Mouse (Mus musculus) testis, adult 2 months (tissue): ENCODE measurements around the gene Large1. TPM values are rescaled to one million over a fixed set of nuclear protein-coding genes. Genes with fewer than 3 reads are reported as not detected.

Source experiments
- H3K27ac ChIP-seq: fragments of 200-500 bp; 2 replicates; pipeline ENCODE4 v1.5.1; 2012; ENCODE audit warnings: low read depth, low read length; ENCODE audit not compliant: control insufficient read depth, insufficient read depth
- H3K27me3 ChIP-seq: fragments of 200-500 bp; 2 replicates; pipeline ENCODE4 v1.6.1; 2012; ENCODE audit warnings: mild to moderate bottlenecking, low read length, moderate library complexity; ENCODE audit not compliant: control insufficient read depth, insufficient read depth
- H3K36me3 ChIP-seq: fragments of 200-500 bp; 2 replicates; pipeline ENCODE4 v1.6.1; 2012; ENCODE audit warnings: mild to moderate bottlenecking, low read length; ENCODE audit not compliant: control insufficient read depth, insufficient read depth
- H3K4me1 ChIP-seq: fragments of 200-500 bp; 2 replicates; pipeline ENCODE4 v1.6.1; 2012; ENCODE audit warnings: low read length; ENCODE audit not compliant: control insufficient read depth, insufficient read depth
- H3K4me3 ChIP-seq: fragments of 200-500 bp; 2 replicates; pipeline ENCODE4 v1.5.1; 2012; ENCODE audit warnings: low read depth, mild to moderate bottlenecking, low read length, moderate library complexity, mixed read lengths; ENCODE audit not compliant: control insufficient read depth
- CTCF ChIP-seq: fragments of 200-500 bp; IDR thresholded peaks from 2 replicates; pipeline ENCODE4 v1.5.1; 2012; ENCODE audit warnings: low read depth, mild to moderate bottlenecking, inconsistent platforms, low read length, moderate library complexity; ENCODE audit not compliant: control insufficient read depth, insufficient read depth, insufficient replicate concordance
- POLR2A ChIP-seq: fragments of 200-500 bp; IDR thresholded peaks from 2 replicates; pipeline ENCODE4 v1.6.1; 2012; ENCODE audit warnings: low read depth, mild to moderate bottlenecking, inconsistent platforms, low read length, moderate library complexity; ENCODE audit not compliant: control insufficient read depth
- polyA plus RNA-seq: library from polyadenylated mRNA; depleted of rRNA; stranded (reverse); fragments of >200 nt; gene quantifications from 2 replicates; pipeline ENCODE4 v1.2.3, GENCODE M21; 2012

Large1 gene
- polyA plus RNA-seq, 1 experiment: 2.0 TPM

DNA sequence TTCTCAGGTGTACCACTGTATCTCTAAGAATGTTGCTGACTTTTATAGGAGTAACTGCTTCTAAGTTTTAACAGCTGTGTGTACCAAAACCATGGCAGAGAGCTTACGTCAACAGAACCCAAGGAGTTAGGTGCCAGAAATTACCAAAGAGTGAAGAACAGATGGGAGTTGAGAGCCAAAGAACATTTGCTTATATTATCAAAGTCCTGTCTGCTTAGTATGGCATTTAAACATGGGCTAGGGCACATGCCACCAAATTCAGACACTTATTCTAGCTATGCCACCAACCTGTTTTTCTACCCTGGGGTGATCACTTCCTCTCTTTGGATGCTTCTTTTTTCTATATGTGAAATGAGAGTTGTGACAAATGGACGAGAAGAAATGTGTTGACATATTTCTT lies 479.9 kb downstream of the Large1 start:
- no peaks in the 10 kb centered on the region for H3K4me1 ChIP-seq
- no peak overlapping the region for H3K4me3 ChIP-seq
- TF ChIP-seq POLR2A (no peak), CTCF (no peak)
- no peaks in the 10 kb centered on the region for H3K36me3 ChIP-seq
- H3K27ac ChIP-seq: no peak overlapping the region
- no peaks in the 10 kb centered on the region for H3K27me3 ChIP-seq

DNA sequence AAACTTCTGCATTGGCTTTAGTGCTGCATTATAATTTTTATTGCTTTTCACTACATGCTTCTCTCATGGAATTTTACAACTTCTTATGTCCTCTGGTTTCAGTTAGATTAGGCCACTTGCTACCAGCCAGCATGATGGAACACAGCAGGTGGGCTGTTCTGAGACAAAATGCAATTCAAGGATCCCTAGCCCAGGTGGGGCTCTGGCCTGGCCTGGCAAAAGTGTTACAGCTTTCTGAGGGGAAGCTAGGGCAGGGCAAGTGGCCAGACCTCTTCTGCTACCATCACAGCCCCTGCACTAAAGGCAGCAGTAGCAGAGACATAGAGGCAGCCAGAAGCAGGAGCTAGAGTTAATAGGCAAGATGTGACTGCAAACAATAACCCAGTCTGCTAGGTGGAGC lies 506.5 kb downstream of the Large1 start:
- no peak for TF ChIP-seq CTCF
- no peak for TF ChIP-seq POLR2A
- Histone ChIP-seq H3K4me3 (no peak overlapping the region), H3K27ac (no peak overlapping the region), H3K4me1 (no peaks in the 10 kb centered on the region), H3K27me3 (no peaks in the 10 kb centered on the region), H3K36me3 (no peaks in the 10 kb centered on the region)

DNA sequence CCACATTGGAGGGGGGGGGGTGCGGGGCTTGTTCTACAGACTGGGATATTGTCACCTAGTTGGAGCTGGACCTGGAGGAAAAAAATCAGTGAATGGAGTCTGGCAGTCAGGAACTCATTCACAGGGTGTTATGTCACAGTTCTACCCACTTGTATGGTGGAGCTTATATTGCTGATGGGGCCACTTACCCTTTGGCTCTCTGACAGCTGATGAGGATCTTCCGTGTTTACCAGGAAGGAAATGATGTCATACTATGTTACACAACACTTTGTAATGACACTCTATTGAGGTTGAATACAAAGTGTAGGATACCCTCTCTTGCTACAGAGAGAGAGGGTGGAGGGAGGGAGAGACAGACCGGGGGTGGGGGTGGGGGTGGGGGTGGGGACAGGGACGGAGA lies 517.5 kb downstream of the Large1 start:
- no peak overlapping the region for H3K4me3 ChIP-seq
- H3K27ac ChIP-seq: no peak overlapping the region
- TF ChIP-seq POLR2A (no peak), CTCF (no peak)
- H3K4me1 ChIP-seq: no peaks in the 10 kb centered on the region
- H3K36me3 ChIP-seq: no peaks in the 10 kb centered on the region
- H3K27me3 ChIP-seq: no peaks in the 10 kb centered on the region

DNA sequence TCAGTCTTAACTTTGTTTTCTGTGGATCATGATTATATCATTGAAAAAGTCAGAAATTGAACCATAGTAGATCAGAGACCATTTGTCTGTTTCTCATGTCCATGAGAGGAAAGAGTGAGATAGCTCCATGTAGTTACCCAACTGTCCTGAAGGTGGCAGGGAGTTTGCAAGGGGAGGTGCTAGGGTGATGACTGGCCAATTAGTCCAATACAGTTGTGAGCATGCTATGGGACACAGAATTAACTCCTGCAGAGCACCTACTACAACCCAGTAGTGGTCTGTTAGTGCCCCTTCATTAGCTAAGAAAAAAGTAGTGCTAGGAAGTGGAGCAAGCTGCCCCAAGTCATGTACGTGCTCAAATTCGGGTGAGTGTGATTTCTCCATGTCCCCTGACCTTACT lies 520.2 kb downstream of the Large1 start:
- Histone ChIP-seq H3K4me3 (no peak overlapping the region), H3K4me1 (no peaks in the 10 kb centered on the region), H3K36me3 (no peaks in the 10 kb centered on the region), H3K27ac (no peak overlapping the region), H3K27me3 (no peaks in the 10 kb centered on the region)
- TF ChIP-seq POLR2A (no peak), CTCF (no peak)

DNA sequence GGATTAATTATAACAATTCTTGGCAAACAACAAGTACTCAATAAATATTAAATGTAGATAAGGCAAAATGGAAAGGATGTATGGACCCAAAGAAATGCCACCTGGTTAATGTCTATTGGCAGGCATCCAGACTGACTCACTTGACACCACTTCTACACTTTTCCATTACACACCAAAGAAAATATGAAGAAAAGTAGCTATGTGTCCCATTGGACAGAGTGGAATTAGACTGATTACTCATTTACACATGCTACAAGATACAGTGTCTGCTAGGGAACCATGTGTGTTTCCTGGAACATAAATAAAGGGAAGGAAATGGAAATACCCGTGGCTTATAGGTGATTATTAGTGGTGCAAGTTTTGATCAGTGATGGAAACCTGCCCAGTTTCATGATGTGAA lies 521.0 kb downstream of the Large1 start:
- TF ChIP-seq POLR2A (no peak), CTCF (no peak)
- Histone ChIP-seq H3K27me3 (no peaks in the 10 kb centered on the region), H3K4me1 (no peaks in the 10 kb centered on the region), H3K36me3 (no peaks in the 10 kb centered on the region), H3K27ac (no peak overlapping the region), H3K4me3 (no peak overlapping the region)

DNA sequence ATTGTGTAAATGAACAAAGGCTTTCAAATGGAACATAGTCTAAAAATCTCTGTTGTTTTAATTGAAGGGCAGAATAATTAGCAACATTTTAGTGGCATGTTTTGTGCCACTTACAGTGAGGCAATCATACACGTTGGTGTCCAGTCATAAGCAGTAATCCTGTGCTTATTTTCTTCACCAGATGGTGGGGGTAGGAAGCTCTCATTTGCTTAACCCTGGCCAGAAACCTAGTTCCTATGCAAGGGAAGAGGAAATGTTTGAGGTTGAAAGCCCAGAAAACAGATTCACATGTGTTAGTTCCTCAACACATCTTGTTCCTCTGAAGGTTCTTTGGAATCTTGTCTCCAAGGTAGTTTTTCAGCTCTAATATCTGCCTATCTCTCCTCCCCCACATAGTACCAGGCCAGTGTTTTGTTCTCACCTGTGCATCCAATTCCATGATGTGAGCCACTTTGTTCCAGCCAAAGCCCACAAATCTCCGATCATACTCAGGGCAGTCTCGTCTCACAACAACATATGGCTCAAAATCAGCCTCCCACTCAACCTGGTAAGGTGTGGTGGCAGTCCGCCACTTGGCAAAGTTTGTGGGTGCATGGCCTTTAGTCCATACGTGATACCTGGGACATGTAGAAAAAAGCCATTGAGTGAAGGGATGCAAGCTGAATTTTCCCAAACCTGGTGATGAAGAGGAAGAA lies 535.5 kb downstream of the Large1 start:
- Histone ChIP-seq H3K4me1 (no peaks in the 10 kb centered on the region), H3K36me3 (no peaks in the 10 kb centered on the region), H3K27me3 (no peaks in the 10 kb centered on the region), H3K4me3 (no peak overlapping the region), H3K27ac (no peak overlapping the region)
- TF ChIP-seq POLR2A (no peak), CTCF (no peak)

DNA sequence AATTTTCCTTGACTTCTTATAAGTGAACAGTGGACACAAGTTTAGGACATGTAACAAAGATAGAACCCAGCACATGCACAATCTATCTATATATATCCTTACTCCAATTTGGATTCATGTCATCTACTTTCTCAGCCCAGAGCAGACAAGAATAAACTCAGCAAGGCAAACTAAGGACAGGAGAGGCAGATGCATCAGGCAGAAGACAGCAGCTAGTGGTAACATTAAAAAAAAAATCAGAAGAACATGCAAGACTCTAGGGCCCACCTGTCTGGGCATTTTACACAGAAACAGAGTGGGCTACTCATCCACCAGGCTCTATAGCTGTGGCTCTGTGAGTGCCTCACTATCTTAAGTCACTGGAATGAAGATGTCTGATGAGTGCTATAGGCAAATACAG lies 536.7 kb downstream of the Large1 start:
- Histone ChIP-seq H3K4me1 (no peaks in the 10 kb centered on the region), H3K27me3 (no peaks in the 10 kb centered on the region), H3K27ac (no peak overlapping the region), H3K4me3 (no peak overlapping the region), H3K36me3 (no peaks in the 10 kb centered on the region)
- TF ChIP-seq POLR2A (no peak), CTCF (no peak)

DNA sequence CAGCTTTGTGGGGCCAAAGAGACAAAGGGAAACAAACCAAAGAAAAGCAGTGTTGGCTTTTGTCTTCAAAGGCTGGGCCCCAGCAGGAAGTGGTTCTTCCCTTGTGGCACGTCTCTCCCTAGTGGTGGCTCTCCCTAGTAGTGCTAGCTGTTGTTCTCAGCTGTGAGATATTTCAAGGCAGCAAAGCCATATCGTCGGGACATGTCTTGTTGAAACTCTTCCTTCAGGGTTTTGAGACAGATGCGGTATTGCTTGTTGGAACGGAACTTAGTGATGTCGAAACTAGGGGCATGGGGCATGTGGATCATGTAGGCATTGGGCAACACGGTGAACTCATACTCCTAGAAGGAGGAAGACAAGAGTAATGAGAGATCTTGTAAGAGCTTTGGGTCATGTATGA lies 537.7 kb downstream of the Large1 start:
- no peak overlapping the region for H3K4me3 ChIP-seq
- H3K36me3 ChIP-seq: no peaks in the 10 kb centered on the region
- H3K27ac ChIP-seq: no peak overlapping the region
- H3K4me1 ChIP-seq: no peaks in the 10 kb centered on the region
- H3K27me3 ChIP-seq: no peaks in the 10 kb centered on the region
- TF ChIP-seq POLR2A (no peak), CTCF (no peak)
